Mouse (Mus musculus) olfactory bulb, adult 2 months (tissue): ENCODE data around the gene Gzma. TPM values are rescaled to one million over a fixed set of nuclear protein-coding genes. Genes with fewer than 3 reads are reported as not detected.

ENCODE experiments used
- H3K27ac ChIP-seq: fragments of 200-500 bp; 2 replicates; pipeline ENCODE4 v1.5.1; 2012; ENCODE audit warnings: low read depth, low read length; ENCODE audit not compliant: insufficient read depth
- H3K4me1 ChIP-seq: fragments of 200-500 bp; 2 replicates; pipeline ENCODE4 v1.6.1; 2012; ENCODE audit warnings: low read length; ENCODE audit not compliant: control insufficient read depth, insufficient read depth
- H3K4me3 ChIP-seq: fragments of 200-500 bp; 2 replicates; pipeline ENCODE4 v1.5.1; 2012; ENCODE audit warnings: mild to moderate bottlenecking, low read depth, low read length, moderate library complexity; ENCODE audit not compliant: insufficient read depth
- CTCF ChIP-seq: fragments of 200-500 bp; IDR thresholded peaks from 2 replicates; pipeline ENCODE4 v1.5.1; 2012; ENCODE audit warnings: low read depth, mild to moderate bottlenecking, low read length, moderate library complexity; ENCODE audit not compliant: insufficient read depth
- POLR2A ChIP-seq: fragments of 200-500 bp; IDR thresholded peaks from 2 replicates; pipeline ENCODE4 v1.6.1; 2012; ENCODE audit warnings: mild to moderate bottlenecking, low read depth, low read length, moderate library complexity; ENCODE audit not compliant: insufficient read depth
- WGBS: fragments of 180-500 bp; shearing (Covaris S2); methylation state at CpG from one replicate; pipeline ENCODE4 v1.1.7; 2018; 5-methylcytosine and 5-hydroxymethylcytosine counted together
- polyA plus RNA-seq: library from polyadenylated mRNA; stranded (reverse); fragments of >200 nt; gene quantifications from 2 replicates; pipeline ENCODE4 v1.2.4, GENCODE M21; 2012; ENCODE audit warnings: low replicate concordance; ENCODE audit not compliant: missing spikeins, insufficient read depth, insufficient read length

The Gzma gene
- polyA plus RNA-seq: not detected in 2 replicates

GRCm38 (mm10) chr13:113100879-113101278 lies at the start of gene Gzma:
Gzma (minus strand) TSS chr13:113100981.
- Histone ChIP-seq H3K27ac (no peak within 1 kb of the TSS), H3K4me3 (no peak within 1 kb of the TSS), H3K4me1 (no peaks in the 10 kb centered on the region)
- 91% methylated on average over 6 of the region's 6 CpGs for WGBS
- TF ChIP-seq CTCF (no peak), POLR2A (no peak)

DNA sequence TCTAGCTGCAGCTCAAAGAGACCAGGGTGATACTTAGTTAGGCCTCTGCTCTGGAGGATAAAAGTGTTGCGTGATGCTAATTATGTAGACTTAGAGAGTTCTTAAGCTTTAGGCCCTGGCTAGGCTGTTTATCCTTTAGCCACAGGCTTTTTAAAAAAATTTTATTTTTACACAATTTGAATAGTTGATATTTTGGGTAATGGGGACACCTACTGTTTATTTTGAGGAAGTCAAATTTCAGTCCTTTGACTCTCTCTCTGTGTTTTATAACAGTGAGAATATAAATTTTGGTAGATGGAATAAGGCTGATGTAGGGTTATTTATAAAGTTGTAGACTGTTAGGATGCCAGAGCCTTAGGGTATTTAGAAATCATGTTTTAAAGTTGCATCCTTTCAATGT lies 38.8 kb upstream of the Gzma start:
- Histone ChIP-seq H3K4me1 (no peaks in the 10 kb centered on the region), H3K4me3 (no peak overlapping the region), H3K27ac (no peak overlapping the region)
- TF ChIP-seq POLR2A (no peak), CTCF (no peak)
- WGBS: 82% methylated on average over 1 of the region's 1 CpGs

- no peak overlapping the region for H3K4me3 ChIP-seq
- H3K4me1 ChIP-seq: no peaks in the 10 kb centered on the region
- no peak overlapping the region for H3K27ac ChIP-seq
- WGBS: 35% methylated on average over 1 of the region's 1 CpGs
- TF ChIP-seq POLR2A (no peak), CTCF (no peak)
These were observed 29.2 kb upstream of the Gzma start for GRCm38 (mm10) chr13:113129974-113130373.

GRCm38 (mm10) chr13:113121326-113121725 lies 20.5 kb upstream of the Gzma start:
- H3K27ac ChIP-seq: no peak overlapping the region
- 91% methylated on average over 14 of the region's 14 CpGs for WGBS
- H3K4me3 ChIP-seq: no peak overlapping the region
- TF ChIP-seq CTCF: no peak
- no peak for TF ChIP-seq POLR2A
- H3K4me1 ChIP-seq: no peaks in the 10 kb centered on the region

DNA sequence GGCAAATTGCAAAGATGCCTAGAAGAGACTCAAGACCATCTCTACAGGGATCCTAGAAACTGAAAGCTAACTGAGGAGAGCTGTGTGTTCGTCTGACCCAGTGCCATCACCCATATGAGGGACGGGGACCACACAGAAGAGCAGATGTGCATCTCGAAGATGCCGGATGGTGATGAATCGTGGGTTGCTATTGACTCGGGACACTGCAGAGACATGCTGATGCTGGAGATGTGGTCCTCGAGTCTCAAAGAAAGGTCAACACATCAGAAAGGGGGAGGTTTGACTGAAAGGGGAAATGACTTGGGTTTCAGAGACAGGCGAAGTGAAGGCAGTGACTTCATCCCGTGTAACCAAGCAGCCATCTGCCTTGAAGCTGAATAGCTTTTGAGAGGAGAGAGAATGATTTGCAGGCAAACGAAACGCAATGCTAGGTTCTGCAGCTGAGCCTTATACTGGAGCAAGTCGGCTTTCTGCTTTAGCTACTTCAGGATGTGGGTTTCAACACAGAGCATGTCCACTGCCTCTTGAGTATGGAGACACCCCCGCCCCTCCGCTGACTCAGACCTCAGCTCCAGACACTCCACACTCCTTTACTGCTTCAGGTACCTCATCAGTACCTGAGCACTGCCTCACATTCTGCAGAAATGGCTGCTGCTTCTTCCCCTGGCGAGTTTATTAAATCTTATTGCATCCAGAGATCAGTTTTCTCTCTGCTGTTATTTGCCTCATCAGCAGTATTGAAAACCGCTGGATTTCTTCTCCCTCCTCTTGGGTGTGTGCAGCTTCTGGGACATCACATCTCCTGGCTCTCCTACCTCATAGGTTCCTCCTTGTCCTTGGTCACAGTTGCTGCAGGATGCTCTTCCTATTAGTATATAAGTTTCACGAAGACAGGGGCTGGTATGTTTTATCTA lies 19.8 kb upstream of the Gzma start:
- no peak overlapping the region for H3K4me3 ChIP-seq
- no peaks in the 10 kb centered on the region for H3K4me1 ChIP-seq
- TF ChIP-seq POLR2A (no peak), CTCF (no peak)
- no peak overlapping the region for H3K27ac ChIP-seq
- WGBS: 89% methylated on average over 17 of the region's 17 CpGs

GRCm38 (mm10) chr13:113118977-113119376 lies 18.2 kb upstream of the Gzma start:
- H3K4me1 ChIP-seq: no peaks in the 10 kb centered on the region
- H3K27ac ChIP-seq: no peak overlapping the region
- WGBS: 26% methylated on average over 4 of the region's 4 CpGs
- no peak overlapping the region for H3K4me3 ChIP-seq
- TF ChIP-seq CTCF: no peak
- TF ChIP-seq POLR2A: no peak

- Histone ChIP-seq H3K27ac (no peak overlapping the region), H3K4me1 (no peaks in the 10 kb centered on the region), H3K4me3 (no peak overlapping the region)
- 83% methylated on average over 10 of the region's 10 CpGs for WGBS
- no peak for TF ChIP-seq POLR2A
- no peak for TF ChIP-seq CTCF
These were observed 4.0 kb upstream of the Gzma start for GRCm38 (mm10) chr13:113104759-113105158.

DNA sequence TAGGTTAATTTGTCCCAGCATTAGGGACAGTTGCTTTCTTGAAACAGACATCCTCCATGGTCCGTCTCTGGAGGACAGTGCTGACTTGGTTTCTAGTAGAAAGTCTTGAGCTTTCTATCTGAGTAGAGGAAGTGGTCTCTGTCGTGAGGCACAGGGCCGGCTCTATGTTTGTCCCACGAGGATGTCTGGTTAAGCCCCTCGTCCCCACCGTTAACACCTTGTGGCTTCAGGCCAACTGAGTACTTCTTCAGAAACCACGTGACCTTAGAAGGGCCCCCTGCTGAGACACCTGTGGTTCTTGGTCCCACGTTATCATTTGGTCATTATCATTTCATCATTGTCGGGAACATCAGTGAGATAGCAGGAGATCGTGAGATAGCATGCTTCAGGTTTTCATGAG lies 1.0 kb upstream of the Gzma start:
- 80% methylated on average over 10 of the region's 10 CpGs for WGBS
- Histone ChIP-seq H3K27ac (no peak overlapping the region), H3K4me1 (no peaks in the 10 kb centered on the region), H3K4me3 (no peak overlapping the region)
- TF ChIP-seq CTCF (no peak), POLR2A (no peak)

GRCm38 (mm10) chr13:113098406-113098805 lies 2.4 kb downstream of the Gzma start:
- Histone ChIP-seq H3K27ac (no peak overlapping the region), H3K4me3 (no peak overlapping the region), H3K4me1 (no peaks in the 10 kb centered on the region)
- 95% methylated on average over 2 of the region's 2 CpGs for WGBS
- TF ChIP-seq CTCF (no peak), POLR2A (no peak)
